Mouse (Mus musculus) G1E (cell line): ENCODE measurements at regions not wholly inside any gene's neighbourhood (a gene's known extent, or its start where the extent isn't known, plus 50 kb on each side); places are given as distances from the start of the nearest gene placed in this dataset.

Experiments
- ATAC-seq: 2 replicates; pipeline ENCODE4 v1.8.0; 2016; ENCODE audit warnings: mild to moderate bottlenecking; ENCODE audit not compliant: insufficient number of reproducible peaks, poor library complexity, low FRiP score, severe bottlenecking; ENCODE audit errors: extremely low read depth
- DNase-seq: peaks from one replicate; pipeline ENCODE4 v3.0.0; 2012; ENCODE audit warnings: low spot score
- H3K27me3 ChIP-seq: 2 replicates; pipeline ENCODE4 v1.6.1; 2012; ENCODE audit warnings: mild to moderate bottlenecking, low read length, inconsistent platforms; ENCODE audit not compliant: insufficient read depth
- H3K36me3 ChIP-seq: replicated peaks from 2 replicates; pipeline ENCODE3; 2012; ENCODE audit warnings: mild to moderate bottlenecking, inconsistent platforms
- H3K4me1 ChIP-seq: 2 replicates; pipeline ENCODE4 v1.6.1; 2012; ENCODE audit warnings: low read depth, low read length, inconsistent platforms, mixed read lengths; ENCODE audit not compliant: insufficient read depth
- H3K4me3 ChIP-seq: 2 replicates; pipeline ENCODE4 v1.5.1; 2012; ENCODE audit warnings: low read depth, mild to moderate bottlenecking, inconsistent platforms, low read length, moderate library complexity, mixed read lengths
- H3K9me3 ChIP-seq: replicated peaks from 2 replicates; pipeline ENCODE4 v1.6.1; 2012; ENCODE audit warnings: inconsistent platforms
- CTCF ChIP-seq: IDR thresholded peaks from 2 replicates; pipeline ENCODE4 v1.5.1; 2012; ENCODE audit warnings: low read depth, low read length, inconsistent platforms, mixed read lengths
- GATA1 ChIP-seq: IDR thresholded peaks from 2 replicates; pipeline ENCODE4 v1.6.1; 2012; ENCODE audit warnings: borderline replicate concordance, low read length, inconsistent platforms, mixed read lengths
- GATA2 ChIP-seq: IDR thresholded peaks from 2 replicates; pipeline ENCODE4 v1.6.1; 2012; ENCODE audit warnings: low read depth, low read length, inconsistent platforms, borderline replicate concordance
- POLR2AphosphoS5 ChIP-seq: IDR thresholded peaks from 2 replicates; pipeline ENCODE4 v1.6.1; 2012; ENCODE audit warnings: low read depth, low read length, inconsistent platforms; ENCODE audit not compliant: insufficient replicate concordance
- TAL1 ChIP-seq: conservative IDR thresholded peaks from 2 replicates; pipeline ENCODE4 v1.6.1; 2012; ENCODE audit warnings: low read depth, low read length, inconsistent platforms, mixed read lengths

DNA sequence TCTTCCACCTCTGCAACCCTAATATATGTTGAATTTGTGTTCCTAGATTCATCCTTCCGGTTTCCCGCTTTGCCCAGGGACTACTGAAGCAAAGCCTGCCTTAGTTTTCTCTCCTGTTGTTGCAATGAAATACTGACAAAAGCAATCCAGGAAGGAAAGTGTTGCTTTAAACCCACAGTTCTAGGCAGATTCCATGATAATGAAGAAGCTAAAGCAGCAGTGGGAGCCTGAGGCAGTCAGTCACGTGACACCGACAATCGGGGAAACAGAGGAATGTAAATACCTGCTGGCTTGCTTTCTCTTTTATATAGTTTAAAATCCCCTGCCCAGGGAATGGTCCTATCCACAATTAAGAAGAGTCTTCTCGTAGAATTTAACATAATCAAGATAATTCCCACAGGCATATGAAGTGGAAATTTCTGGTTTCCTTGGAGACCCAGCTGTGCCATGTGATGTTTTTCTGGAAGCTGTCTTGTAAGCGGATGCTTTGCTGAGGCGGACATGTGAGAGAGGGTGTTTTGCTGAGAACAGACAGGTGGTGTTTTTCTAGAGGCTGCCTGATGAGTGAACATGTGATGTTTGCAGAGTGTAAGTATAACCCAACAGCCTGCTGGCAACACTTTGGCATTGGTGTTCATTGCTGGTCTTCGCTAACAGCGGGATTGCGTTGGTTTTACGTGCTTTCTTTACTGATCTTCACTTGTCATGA is 398.0 kb downstream of the Prim2 start:
- peaks cover 9% of the 10 kb centered on the region; the same call in 1 of the 2 replicates for H3K27me3 ChIP-seq
- ATAC-seq: no peak
- peaks cover 10% of the 10 kb centered on the region for H3K4me1 ChIP-seq
- H3K36me3 ChIP-seq: no peaks in the 10 kb centered on the region
- no peaks in the 10 kb centered on the region for H3K9me3 ChIP-seq
- DNase-seq: no peak
- H3K4me3 ChIP-seq: no peak overlapping the region
- TF ChIP-seq POLR2AphosphoS5 (no peak), CTCF (no peak), GATA1 (no peak), GATA2 (no peak), TAL1 (no peak)

DNA sequence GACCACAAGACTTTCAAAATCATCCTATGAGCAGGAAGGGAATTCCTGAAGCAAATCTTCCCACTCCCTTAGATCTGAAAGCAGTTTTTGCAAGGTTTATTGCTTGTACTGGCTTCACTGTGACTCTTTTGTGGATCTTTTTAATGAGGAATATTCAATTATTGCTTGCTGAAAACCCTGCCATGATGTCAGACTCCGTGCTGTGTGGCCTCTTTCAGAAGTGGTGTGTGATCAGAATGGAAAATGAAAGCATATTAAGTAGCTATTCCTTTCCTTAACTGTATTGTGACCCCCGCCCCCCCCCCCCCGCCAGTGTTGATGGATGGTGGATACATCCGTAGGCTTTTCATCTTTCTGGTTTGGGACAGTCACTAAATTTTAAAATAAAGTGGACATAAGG is 400.4 kb downstream of the Prim2 start:
- no peak overlapping the region for H3K4me3 ChIP-seq
- ATAC-seq (no peak), DNase-seq (no peak)
- TF ChIP-seq CTCF (no peak), POLR2AphosphoS5 (no peak), TAL1 (no peak), GATA1 (no peak), GATA2 (no peak)
- H3K4me1 ChIP-seq: peaks cover 12% of the 10 kb centered on the region
- no peaks in the 10 kb centered on the region for H3K36me3 ChIP-seq
- H3K27me3 ChIP-seq: peaks cover 7% of the 10 kb centered on the region; the same call in 1 of the 2 replicates
- H3K9me3 ChIP-seq: no peaks in the 10 kb centered on the region

DNA sequence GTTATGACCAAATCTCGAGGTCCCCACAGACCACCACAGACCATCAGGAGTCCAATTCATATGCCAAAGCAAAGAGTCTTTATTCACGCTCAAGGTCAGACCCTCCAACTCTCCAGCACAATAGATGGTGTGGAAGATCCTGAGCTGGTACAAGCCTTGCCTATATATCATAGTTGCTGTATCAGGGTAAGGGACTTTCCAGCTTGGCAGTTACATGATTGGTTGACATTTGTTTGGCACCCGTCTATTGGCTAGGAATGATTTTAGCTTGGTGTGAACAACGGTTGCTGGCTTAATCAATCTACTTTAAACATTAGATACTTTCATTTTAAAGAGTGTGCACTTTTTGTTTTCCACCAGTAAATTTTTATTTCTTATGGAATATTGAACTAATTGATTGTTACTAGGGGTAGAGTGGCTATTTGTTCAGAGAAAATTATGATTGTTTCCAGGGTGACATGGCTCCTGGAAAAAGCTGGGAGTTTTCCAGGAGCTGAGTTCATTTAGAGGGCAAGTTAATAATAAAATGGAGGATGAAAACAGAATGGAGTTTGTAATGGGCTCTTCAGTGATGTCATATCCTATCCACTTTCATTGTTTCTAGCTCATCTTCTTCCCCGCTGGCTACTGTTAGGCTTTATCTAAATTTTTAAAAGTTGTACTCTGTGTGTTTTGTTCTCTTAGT is 403.7 kb downstream of the Prim2 start:
- TF ChIP-seq POLR2AphosphoS5 (no peak), GATA1 (no peak), CTCF (no peak), TAL1 (no peak), GATA2 (no peak)
- Histone ChIP-seq H3K36me3 (no peaks in the 10 kb centered on the region), H3K9me3 (no peaks in the 10 kb centered on the region), H3K4me1 (peaks cover 12% of the 10 kb centered on the region), H3K27me3 (peaks cover 6% of the 10 kb centered on the region; the same call in 1 of the 2 replicates), H3K4me3 (no peak overlapping the region)
- DNase-seq: no peak
- ATAC-seq: no peak

DNA sequence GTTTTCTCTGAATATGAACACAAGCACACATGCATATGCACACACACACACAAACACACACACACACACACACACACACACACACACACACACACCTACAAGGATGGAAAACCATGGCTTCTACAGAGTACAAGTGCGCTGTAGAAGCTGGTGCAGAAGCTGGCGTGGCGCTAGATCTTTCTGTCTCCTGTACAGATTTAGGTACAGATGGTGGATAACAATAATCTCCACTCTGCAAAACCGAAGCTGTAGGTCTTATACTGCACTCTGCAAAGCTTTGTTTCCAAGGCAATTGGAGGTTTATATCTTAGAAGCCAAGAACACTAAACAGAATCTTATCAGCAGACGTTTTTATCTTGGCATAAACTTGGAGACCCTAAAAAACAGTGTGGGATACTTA is 420.1 kb downstream of the Prim2 start:
- H3K9me3 ChIP-seq: no peaks in the 10 kb centered on the region
- H3K4me3 ChIP-seq: no peak overlapping the region
- ATAC-seq (no peak), DNase-seq (no peak)
- TF ChIP-seq CTCF (no peak), GATA2 (no peak), TAL1 (no peak), POLR2AphosphoS5 (no peak), GATA1 (no peak)
- H3K36me3 ChIP-seq: no peaks in the 10 kb centered on the region
- H3K27me3 ChIP-seq: peaks cover 3% of the 10 kb centered on the region; the same call in 1 of the 2 replicates
- H3K4me1 ChIP-seq: no peaks in the 10 kb centered on the region

DNA sequence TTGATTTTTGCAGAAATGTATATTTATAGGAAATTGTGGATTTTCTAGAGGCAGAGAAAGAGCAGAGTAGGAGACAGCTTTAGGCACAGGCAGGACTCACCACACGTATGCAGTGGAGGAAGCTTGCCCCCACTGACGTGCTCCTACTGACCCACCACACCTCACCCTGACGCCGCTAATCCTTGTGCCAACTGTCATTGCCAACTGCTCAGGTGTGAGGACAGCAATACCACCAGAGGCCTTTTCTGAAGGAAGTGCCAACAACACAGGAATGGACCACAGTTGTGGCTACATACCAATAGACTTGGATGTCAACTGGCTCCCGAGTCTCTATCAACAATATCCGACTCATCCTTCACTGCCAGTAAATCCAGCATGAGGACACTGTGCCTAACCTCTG is 422.5 kb downstream of the Prim2 start:
- no peak overlapping the region for H3K4me3 ChIP-seq
- no peaks in the 10 kb centered on the region for H3K4me1 ChIP-seq
- ATAC-seq (no peak), DNase-seq (no peak)
- H3K9me3 ChIP-seq: no peaks in the 10 kb centered on the region
- no peak for TF ChIP-seq GATA1
- TF ChIP-seq TAL1: no peak
- no peak for TF ChIP-seq POLR2AphosphoS5
- TF ChIP-seq GATA2: no peak
- no peaks in the 10 kb centered on the region for H3K36me3 ChIP-seq
- peaks cover 3% of the 10 kb centered on the region; the same call in 1 of the 2 replicates for H3K27me3 ChIP-seq

DNA sequence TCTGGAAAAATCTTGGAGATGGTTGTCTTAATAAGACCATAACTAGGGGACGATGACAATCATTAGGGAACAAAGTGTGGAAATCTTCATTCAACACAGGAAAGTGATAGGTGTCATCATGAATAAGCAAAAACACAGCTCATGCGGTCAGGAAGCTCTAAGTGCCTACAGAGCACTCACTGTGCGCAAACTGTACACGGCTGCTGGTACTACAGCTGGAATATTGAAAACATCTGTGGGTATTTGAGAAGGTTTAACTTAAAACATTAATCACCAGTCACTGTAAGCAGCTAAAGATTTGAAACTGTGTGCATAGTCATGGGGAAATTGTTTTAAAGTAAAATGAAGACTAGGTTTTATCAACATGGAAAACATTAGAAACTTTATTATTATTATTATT is 424.4 kb downstream of the Prim2 start:
- ATAC-seq (no peak), DNase-seq (no peak)
- TF ChIP-seq GATA1 (no peak), TAL1 (no peak), CTCF (no peak)
- no peaks in the 10 kb centered on the region for H3K9me3 ChIP-seq
- peaks cover 3% of the 10 kb centered on the region; the same call in 1 of the 2 replicates for H3K27me3 ChIP-seq
- no peaks in the 10 kb centered on the region for H3K4me1 ChIP-seq
- no peaks in the 10 kb centered on the region for H3K36me3 ChIP-seq
- no peak overlapping the region for H3K4me3 ChIP-seq
